Mouse (Mus musculus) bone marrow macrophage, adult 2 months (primary cell): ENCODE results near the gene 6330409D20Rik.

Experiments used
- CTCF ChIP-seq: IDR thresholded peaks from 2 replicates; pipeline ENCODE4 v1.5.1; 2012; ENCODE audit warnings: low read depth, mild to moderate bottlenecking, low read length, moderate library complexity
- POLR2A ChIP-seq: IDR thresholded peaks from 2 replicates; pipeline ENCODE4 v1.6.1; 2012; ENCODE audit warnings: mild to moderate bottlenecking, low read depth, low read length, borderline replicate concordance

DNA sequence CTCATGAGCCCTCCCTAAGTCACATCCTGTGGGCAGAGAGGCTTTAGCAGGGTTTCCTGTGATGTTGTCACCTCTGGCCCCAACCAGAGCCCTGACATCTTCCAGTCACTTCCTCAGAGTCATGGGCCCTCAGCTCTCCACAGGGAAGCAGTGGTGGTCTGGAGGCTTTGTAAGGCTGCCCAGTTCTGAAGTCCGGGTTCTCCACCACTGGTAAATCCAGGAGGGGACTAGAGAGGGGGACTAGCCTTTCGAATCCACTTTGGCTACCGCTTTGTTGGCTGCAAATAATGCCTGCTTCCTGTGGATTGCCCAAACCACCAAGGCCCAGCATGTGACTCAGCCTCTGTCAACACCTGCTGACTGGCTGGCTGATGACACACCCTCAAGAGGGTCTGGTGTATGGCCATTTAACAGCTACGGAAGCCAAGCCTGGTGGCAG, 25.8 kb downstream of the 6330409D20Rik start:
- TF ChIP-seq POLR2A (no peak), CTCF (no peak)
